Mouse (Mus musculus) gastrocnemius, adult 18-20 months (tissue): Measurements from ENCODE around the gene Gm20388. TPM values are rescaled to one million over a fixed set of nuclear protein-coding genes. Genes with fewer than 3 reads are reported as not detected.
A peak's percentile ranks its signal among the peaks of the same experiment; 100 is the strongest.

Experiments used
- DNase-seq: peaks from one replicate; pipeline ENCODE4 v3.0.0; 2021; ENCODE audit warnings: low spot score
- total RNA-seq, 2 experiments: library from RNA; stranded (reverse); gene quantifications; 2 replicates each; pipeline ENCODE4 v1.2.3; 2021

The Gm20388 gene
- total RNA-seq, 2 experiments from 2014 or later, result 10.5 to 12.3 TPM

DNA sequence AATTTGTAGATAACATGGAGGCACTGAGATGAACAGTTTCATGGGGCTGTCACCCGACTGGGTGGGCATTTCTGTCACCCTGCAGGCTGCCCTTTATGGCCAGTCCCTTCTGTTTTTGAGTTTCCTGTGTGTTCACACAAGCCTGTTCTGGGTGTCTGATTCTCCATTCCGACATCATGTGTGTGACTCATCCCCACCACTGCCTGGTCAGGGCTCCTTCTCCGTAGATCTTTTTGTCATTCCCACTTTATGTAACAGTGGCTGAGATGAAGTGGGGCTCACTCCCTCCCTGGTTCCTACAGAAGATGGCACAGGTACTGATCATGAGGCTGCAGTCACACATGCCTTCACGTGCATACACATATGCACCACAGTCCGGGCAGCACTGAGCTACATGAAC is 3212.0 kb downstream of the Gm20388 start:
- no peak for DNase-seq

DNA sequence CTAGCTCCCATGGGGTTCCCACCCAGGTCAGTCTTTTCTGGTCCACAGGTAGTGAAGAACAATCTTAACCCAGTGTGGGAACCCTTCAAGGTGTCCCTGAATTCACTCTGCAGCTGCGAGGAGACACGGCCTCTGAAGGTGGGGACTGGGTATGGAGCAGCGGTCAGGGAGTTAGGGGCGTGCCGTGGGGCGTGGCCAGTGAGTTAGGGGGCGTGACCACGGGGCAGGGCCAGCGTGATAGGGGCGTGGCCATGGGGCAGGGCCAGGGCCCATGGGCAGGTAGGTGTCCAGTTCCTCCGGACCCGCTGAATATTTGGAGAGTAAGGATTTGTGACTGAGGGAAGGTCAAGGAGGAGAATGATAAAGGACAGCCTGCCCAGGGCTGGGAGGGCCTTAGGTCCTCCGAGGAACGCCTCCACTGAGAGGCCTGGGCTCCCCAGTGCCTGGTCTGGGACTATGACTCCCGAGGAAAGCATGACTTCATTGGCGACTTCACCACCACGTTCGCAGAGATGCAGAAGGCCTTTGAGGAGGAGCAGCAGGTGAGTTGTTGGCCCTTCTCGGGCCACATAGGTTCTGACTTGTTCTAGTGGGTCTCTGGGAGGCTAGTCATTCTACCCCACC is 3215.7 kb downstream of the Gm20388 start:
- DNase-seq, result no peak

DNA sequence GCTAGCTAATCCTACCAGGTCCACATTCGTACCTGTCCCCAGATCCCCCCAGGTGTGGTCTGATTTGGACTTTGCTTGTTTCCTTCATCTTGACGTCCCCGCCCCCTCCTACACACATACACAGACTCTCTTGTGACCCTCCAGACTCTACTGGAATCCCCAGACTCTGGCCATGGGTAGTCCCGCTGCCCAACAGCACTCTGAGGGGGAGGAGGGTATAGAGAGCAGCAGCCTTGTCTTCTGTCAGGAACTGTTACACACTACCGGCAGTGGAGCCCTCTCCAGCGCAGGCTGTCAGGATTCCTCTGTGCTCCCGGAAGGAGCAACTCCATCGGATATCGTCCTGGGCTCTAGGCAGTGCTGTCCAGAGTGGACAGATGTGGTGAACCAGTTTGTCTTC is 3220.4 kb downstream of the Gm20388 start:
- no peak for DNase-seq

DNA sequence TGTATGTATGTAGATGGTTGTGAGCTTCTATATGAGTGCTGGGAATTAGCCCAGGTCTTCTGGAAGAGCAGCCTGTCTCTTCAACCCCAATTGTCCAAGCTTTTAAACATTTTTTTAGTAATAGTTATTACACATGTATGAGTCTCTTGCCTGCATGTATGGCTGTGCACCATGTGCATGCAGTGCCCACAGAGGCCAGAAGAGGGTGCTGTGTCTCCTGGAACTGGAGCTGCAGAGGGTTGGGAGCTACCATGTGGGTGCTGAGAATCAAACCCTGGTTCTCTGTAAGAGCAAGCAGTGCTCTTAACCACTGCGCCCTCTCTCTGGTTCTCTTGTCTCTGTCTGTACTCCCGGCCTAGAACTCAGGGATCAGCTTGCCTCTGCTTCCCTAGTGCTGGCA is 3222.3 kb downstream of the Gm20388 start:
- DNase-seq, result no peak

DNA sequence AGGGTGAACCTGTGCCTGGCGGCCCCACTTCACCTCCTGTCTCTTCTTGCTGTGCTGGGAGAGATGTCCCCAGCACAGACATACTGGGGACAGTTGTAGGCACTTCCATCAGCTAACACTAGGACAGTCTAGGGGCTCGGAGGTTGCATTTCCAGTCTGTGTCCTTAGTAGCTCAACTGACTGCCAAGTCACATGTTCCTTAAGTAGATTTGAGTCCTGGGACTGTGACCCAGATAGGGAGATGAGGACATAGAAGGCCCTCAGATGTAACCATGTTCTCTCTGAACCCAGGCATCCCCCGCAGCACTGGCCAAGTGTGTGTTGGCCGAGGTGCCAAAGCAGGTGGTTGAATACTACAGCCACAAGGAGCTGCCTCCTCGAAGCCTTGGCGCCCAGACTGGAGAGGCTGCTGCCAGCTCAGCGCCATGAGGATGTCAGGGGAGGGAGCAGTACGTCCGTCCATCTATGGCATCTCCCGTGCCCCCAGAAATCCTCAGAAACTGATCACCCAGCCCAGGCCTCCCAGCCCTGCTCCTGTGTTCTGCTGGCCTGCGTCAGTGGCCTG is 3223.6 kb downstream of the Gm20388 start:
- no peak for DNase-seq

DNA sequence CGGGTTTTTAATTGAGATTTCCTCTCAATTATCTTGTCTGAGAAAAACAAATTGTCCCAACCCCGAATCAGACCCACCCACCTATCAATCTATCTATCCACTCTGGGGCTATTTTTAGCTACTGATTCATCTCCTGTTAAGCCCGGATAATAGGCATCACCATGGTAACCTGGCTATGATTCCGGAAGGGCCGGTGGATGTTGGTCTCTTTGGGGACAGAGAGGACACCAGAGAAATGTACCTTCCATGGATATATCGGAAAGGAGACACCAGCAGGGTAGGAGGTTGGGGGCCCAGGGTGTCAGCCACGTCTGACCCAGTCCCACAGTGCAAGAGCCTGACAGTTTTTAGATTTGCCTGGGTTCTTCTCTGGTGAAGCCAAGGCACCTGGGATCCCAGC is 3224.8 kb downstream of the Gm20388 start:
- DNase-seq, result no peak

DNA sequence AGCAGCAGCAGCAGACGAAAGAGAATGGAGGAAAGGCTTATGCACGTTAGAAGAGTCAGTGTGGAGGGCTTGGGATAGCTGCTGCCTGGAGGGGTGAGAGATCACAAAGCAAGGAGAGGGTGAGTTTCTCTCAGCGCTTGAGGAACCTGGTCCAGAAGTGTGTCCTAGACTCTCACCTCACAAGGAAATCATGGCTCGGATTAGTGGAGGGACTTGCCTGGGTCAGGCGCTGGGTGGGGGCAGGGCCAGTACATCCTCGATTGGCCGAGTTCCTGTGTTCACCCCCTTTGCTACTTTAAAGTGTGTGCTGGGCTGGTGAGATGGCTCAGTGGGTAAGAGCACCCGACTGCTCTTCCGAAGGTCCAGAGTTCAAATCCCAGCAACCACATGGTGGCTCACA is 3225.2 kb downstream of the Gm20388 start:
- no peak for DNase-seq

DNA sequence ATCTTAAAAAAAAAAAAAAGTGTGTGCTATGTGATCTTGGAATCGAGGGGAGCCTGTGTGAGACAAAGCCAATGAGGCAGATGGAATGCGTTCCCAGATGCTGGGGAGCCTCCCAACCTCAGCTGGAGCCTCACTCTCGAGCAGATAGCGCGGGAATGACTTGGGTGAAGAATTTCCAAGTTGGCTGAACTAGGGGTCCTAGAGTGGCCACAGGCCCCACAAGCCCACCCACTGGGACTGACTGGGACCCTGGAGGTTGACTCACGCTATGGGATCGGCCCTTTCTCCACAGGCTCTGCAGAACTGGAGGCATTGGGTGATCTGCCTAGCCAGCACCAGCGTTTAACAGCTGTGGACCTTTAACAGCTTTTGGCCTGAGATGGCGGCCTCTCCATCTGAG is 3225.6 kb downstream of the Gm20388 start:
- DNase-seq, result no peak

DNA sequence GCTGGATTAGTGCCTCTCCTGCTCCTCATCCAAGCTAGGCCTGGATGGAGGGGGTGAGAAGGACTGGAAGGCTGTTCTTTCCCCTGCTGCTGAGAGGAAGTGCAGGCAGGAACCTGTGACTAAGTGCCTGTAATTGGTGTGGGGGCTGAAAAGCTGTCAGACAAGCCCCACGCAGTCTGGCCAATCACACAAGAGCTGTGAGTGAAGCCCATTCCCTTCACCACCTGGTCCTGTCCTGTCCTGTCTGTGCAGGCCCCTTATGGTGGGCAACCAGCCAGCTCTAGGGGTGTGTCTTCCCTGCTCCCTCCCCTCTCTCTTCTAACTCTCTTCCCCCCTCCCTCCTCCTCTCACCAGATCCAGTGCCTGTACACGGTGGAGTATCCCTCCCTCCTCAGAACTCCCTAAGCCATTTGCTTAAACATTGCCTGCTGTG is 3227.0 kb downstream of the Gm20388 start:
- no peak for DNase-seq

DNA sequence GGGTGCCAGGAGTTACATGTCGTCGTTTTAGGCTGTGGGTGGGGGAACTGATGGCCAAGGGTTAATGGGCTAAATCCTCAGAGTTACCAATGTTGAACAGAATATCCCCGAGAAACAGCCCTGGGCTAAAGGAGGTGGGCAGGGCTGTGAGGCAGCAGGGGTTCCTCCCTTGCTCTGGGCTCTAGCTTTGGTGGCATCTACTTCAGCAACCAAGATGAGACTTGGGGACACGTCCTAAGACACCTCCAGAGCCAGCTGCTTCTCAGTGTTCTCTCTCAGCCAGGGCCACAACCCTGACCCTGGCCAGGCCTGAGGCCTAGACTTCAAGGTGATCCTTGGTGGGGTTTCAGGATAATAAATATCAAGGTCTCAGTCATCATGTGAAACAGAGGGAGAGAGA is 3228.1 kb downstream of the Gm20388 start:
- no peak for DNase-seq

DNA sequence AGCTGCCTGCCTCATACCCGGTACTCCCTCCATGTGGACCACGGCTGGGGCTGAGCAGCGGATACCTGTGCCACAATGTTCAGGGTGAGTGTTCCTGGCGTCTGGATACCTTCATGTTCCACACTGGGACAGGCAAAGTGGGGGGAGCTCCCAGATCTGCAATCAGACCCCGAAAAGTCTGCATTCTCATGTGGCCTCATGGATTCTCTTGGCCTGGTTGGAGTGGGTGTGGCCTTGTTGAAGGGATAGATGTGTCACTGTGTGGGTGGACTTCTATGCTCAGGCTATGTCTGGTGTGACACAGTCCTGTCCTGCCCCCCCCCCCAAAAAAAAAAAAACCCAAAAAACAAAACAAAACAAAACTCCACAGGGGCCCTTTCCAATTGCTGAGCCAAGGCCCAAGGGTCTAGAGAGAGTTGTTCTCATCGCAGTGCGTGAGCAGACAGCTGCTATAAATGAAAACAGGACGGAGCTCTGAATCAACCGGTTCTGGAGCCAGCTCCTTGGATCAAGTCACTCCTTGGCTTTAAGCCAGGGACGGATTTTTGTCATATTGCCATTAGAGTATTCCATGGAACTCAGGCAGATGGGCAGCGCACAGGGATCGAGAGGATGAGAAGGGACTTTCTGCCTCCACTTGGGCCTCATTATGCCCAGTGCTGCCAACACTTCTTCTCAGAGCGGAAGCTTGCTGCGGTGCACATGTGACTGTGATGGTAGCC is 3231.3 kb downstream of the Gm20388 start:
- DNase-seq, result peak; percentile 95

DNA sequence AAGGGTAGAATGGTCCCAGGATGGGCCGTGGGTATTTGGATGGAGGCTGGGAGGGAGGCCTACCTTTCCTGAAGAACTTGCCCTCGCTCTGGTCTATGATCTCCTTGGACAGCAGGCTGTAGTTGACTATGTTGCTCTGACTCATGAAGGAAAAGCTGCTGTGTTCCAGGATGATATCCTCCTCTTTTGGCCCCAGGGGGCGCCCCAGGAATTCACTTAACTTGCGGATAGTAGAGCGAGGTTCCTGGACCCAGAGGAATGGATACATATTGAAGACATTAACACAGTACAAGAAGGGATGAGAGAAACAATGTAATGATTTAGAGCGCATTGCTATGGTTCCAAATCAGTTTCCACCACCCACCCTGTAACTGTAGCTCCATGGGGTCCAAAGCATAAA is 3234.6 kb downstream of the Gm20388 start:
- peak; percentile 79 for DNase-seq

DNA sequence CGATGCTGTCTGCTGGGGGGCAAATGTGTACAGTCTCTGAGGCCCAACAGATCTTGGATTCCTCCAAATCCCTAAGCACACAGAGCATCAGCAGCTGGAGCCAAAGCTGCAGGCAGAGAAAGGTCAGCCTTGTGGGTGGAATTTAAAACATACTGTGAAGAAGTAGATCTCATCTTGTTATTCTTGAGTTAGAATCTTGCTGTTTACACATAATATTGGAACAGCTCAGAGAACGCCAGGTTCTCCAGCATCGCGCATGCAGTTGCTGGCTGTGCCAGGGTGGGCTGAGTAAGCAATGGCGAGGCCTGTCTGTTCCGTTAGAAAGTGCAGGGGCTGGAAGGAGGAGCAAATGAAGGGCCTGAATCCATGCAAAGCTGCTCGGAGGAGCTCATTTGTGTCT is 3235.7 kb downstream of the Gm20388 start:
- peak; percentile 43 for DNase-seq

DNA sequence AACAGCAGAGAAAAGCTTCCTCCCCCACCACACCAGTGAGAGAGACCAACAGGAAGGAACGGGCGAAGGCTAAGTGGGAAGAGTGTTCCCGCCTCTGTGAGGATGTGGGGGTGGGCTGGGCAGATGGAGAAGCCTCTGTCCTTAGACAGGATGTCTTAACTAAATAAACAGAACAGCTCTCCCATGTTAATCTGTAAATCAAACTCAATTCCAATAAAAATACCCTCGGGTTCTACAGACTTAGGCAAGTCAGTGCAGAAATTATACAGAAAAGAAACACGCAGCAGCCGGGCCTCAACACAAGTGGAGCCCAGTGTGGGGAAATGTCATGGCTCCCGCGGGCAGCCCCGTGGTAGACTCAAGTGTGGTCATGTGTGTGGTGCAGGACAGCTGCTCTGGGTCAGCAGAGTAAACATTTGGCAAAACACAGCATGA is 3240.1 kb downstream of the Gm20388 start:
- no peak for DNase-seq

DNA sequence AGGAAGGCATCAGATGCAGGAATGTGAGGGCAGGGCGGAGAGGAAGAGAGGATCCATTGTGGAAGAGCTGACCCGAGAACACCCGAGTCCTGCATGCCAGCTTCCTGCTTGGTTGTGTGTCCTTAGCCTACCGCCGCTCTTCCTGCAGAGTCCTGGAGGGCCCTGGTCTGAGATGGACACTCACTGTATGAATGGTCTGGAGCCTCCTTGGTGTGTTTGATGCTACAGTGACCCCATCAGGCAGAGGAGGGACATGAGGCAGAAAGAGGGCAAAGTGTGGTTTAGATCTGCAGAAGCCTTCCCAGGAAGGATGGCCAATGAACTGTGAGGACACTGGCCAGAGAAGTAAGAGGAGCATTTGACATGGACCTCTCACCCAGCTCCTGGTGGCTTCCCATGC is 3244.5 kb downstream of the Gm20388 start:
- DNase-seq, result no peak

DNA sequence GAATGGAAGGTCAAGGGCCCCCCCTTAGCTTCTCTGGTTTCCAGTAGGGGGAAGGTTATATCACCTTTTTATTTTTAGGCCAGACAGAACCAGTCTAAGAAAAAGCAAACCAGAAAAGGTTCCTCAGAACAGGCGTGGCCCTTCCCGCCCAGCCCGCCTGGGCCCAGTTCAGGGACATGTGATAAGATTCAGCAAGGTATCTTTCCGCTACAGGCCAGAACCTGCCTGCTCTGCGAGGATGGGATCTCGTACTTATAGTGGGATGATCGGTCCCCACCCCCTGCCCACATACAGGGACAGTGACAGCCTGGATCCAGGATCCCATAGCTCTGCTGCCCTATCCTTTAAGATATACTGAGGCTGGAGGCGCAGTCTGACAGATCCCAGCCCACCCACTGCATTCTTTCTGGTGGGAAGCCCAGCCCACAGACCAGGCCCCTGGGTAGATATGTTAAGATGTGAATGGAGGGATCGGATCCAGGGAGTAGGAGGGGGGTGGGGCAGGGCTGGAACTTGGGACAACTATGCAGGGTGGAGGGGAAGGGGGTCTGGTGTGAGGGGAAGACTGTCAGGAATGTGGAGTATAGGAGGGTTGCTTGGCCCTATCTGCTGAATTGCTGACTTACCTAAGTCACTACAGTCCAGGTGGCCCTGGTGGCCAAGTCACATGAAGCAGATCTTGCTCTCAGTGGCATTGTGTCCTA is 3245.6 kb downstream of the Gm20388 start:
- no peak for DNase-seq

DNA sequence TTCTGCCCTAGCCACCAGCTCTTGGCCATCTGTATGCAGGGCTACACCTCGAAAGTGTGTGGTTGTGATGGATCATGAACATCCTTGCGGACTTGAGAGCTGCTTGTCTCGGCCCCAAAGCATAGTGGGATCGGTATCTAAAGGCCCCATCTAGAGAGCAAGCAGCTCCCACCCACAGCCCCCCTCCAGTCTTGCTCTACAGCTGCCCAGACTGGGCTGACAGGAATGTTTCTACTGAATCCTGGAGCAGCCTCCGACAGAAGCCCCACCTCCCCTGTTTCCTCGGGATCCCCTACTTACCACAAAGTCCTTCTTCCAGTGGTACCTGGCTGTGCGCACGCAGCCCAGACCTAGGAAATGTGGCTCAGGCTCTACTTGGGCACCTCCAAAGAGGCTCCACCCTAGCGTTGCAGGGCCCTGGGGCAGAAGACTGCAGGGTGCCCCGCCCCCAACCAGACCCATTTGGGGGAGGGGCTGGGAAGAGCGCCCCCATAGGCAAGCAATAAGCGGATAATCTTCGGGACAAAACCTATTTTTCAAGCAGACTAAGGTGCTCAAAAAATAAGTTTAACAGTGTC is 3247.3 kb downstream of the Gm20388 start, which contains the start of gene Sult5a1:
Gene Sult5a1 (minus strand): TSS at position 428 of the 578 bp plus-strand sequence.
- no peak for DNase-seq

DNA sequence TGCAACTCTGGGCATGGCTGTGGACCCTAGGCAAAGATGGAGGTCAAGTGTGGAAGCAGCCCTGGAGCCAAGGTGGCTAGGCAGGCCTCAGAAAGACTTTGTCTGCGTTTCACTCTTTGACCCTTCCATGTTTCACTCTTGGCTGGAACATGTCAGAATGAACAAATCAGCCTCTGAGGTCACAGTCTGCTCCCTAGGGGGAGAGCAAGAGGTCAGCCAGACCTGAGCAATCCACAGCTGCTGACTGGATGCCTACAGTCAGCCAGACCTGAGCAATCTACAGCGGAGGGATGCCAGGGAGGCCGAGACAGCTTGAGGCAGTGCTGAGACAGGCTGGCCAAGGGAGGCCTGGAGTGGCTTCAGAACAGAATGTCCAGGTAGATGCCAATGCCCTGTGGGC is 3270.8 kb downstream of the Gm20388 start:
- peak; percentile 83 for DNase-seq

DNA sequence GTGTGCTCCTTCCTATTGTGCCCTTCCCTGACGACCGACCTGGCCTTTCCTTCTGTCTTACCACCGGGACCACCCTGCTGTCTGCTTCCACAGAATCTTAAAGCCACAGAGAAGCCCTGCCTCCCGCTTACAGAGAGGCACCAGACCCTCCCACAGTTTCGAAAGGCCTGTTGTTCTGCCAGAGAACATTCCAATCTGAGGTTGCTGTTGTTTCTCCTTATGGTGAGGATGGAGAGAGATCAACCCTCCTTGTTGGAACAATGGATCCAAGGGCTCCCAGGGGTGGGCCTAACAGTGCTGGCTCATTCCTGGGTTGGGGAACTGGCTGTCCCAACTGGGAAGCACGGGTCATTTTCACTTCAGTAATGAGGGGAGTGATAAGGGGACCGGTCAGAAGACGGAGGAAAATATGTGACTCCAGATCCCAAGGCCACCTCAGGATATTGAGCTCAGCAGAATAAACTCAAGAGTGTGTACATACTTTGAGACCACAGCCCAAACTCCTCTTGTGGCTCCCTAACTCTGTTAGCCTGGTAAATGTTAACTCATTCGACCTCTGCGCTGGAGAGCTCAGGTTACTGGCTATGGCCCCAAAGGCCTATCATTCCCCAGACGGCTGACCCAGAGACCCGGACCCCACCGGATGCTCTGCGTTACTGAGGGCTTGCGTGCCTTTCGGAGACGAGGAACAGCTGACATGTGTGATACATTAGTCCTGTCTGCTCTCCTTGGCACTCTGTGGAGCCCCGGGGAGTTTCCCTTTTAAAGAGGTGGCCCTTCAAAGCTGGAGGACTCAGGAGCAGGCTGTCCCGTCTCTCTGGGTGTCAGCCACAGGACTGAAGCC is 3275.1 kb downstream of the Gm20388 start, which contains the start of gene Dpep1:
Gene Dpep1 (plus strand): TSS at position 677 of the 844 bp plus-strand sequence.
- DNase-seq, result peak; percentile 83

DNA sequence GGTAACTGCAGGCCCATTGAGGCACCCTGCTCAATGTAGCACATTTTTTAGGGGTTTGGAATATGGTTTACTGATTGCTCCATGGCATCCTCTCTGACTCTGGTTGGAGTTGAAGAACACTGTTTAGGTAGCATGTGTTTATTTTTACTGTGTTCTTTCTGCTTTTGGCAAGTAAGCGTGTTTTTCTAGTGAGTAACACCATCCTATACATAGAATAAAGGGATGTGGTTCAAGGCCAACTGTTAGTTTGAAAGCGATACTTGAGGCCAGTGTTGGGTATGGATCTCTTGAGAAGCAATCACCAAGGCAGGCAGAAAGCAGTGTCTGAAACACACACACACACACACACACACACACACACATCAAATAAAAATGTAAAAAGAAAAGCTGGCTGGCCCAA is 3277.4 kb downstream of the Gm20388 start:
- DNase-seq, result no peak

DNA sequence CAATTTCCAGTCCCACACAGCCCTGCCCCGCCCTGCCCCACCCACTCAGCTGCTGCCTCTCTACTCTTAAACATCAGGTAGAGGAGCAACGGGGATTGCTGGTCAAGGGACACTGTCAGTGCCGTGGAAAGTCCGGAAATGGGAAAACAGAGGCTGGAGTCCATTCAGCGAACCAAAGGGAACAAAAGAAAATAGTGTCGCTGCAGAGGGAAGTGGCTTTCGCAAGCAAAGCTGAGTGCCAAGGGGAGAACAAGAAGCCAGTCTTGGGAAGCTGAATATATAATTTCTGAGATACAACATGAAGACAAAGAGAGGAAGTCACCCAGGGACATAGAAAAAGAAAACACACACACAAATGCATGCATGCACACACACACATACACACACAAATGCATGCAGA is 3278.2 kb downstream of the Gm20388 start:
- DNase-seq, result no peak
